ENCODE assay signal across 8 mouse cellular contexts in the genomic region with DNA sequence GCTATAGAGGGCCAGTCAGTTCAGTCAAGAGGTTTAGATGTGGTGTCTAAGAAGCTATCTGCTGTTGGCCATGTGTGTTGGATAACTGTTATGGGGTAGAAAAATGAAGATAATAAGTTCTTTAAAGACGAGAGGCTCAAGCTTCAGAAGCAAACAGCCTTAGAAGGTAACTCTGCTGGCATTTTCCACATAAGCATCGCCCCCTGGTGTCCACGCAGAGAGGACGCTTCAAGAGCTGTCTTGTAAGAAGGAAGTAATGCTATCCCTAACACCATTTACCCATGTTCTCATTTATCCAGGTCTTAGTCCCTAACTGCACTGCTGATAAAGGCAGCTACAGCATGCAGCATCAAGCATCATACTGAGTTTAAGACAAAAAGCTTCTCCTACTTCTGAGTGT. TPM values are rescaled to one million over a fixed set of nuclear protein-coding genes. Genes with fewer than 3 reads are reported as not detected.
DNase-seq lines count a peak whose midpoint lies in the region; ATAC-seq and TF ChIP-seq lines count a peak whose summit lies in the region.

No protein-coding gene starts in this region.

- TF ChIP-seq CTCF in heart, adult 2 months (IDR thresholded peaks at IDR 0.05): peak; percentile 74

- H3K4me1 ChIP-seq in heart, adult 2 months (ENCODE audit: control insufficient read depth, insufficient read depth, low read length): no peaks in the 10 kb centered on the region; the same call in 1 of the 2 replicates
- H3K4me1 ChIP-seq in heart, embryonic 11.5 days (ENCODE audit: control insufficient read depth, insufficient read depth, low read length): no peaks in the 10 kb centered on the region

- ATAC-seq in heart, embryonic 11.5 days (replicated peaks; ENCODE audit: insufficient number of reproducible peaks, low FRiP score, low TSS enrichment): no peak
- peak; percentile 74 for ATAC-seq in CD4-positive, CD25-positive, alpha-beta regulatory T cell, adult 4 months

- TF ChIP-seq EP300 in heart, adult 2 months (IDR thresholded peaks at IDR 0.05; ENCODE audit: insufficient read depth, low read depth, low read length): no peak

- no peaks in the 10 kb centered on the region for H3K36me3 ChIP-seq in heart, adult 2 months (ENCODE audit: control insufficient read depth, insufficient read depth, low read length)
- H3K36me3 ChIP-seq in heart, embryonic 11.5 days (ENCODE audit: control insufficient read depth, insufficient read depth, low read length): no peaks in the 10 kb centered on the region

- H3K27me3 ChIP-seq in heart, adult 2 months (ENCODE audit: control insufficient read depth, insufficient read depth, low read length): no peaks in the 10 kb centered on the region
- no peaks in the 10 kb centered on the region for H3K27me3 ChIP-seq in heart, embryonic 11.5 days (ENCODE audit: control insufficient read depth, insufficient read depth, low read length)

- no peaks in the 10 kb centered on the region for H3K79me2 ChIP-seq in heart, adult 2 months (replicated peaks; ENCODE audit: control insufficient read depth, insufficient read depth, low read length)

- no peak overlapping the region for H3K27ac ChIP-seq in heart, adult 2 months
- H3K27ac ChIP-seq in heart, embryonic 11.5 days (ENCODE audit: low read depth, low read length): no peak overlapping the region

- DNase-seq in heart, adult 2 months: peak; percentile 57 to 62
- peak; percentile 82 for DNase-seq in brain, adult 2 months (ENCODE audit: low read depth, low spot score)
- peak; percentile 13 to 21 for DNase-seq in gastrocnemius, postnatal 36 days
- peak; percentile 9 to 26 for DNase-seq in left cerebral cortex, postnatal 36 days (ENCODE audit: low spot score in 2 of 2)
- DNase-seq in right cerebral cortex, postnatal 10 days (ENCODE audit: low spot score in 2 of 2): peak; percentile 47 to 62
- DNase-seq in urinary bladder, postnatal 36 days (ENCODE audit: low spot score in 2 of 2): peak; percentile 16 to 41

- no peak overlapping the region for H3K4me2 ChIP-seq in heart, embryonic 11.5 days

- no peak overlapping the region for H3K9ac ChIP-seq in heart, adult 2 months (ENCODE audit: low read depth, low read length)
- H3K9ac ChIP-seq in heart, embryonic 11.5 days (ENCODE audit: low read depth, low read length): no peak overlapping the region

- no peaks in the 10 kb centered on the region for H3K9me3 ChIP-seq in heart, embryonic 11.5 days (replicated peaks; ENCODE audit: control insufficient read depth, low read length)

- intact Hi-C loops in heart, adult 2 months (cut with DNase I): loop anchor here (5.0 kb wide), 2 partner anchors 70 to 110 kb away; no protein-coding TSS in a partner anchor
- intact Hi-C loops in gastrocnemius, postnatal 36 days (cut with DNase I): no loop called here
- intact Hi-C loops in left cerebral cortex, postnatal 36 days (cut with DNase I): loop anchor here (5.0 to 10.0 kb wide), 2 partner anchors 120 to 178 kb away; no protein-coding TSS in a partner anchor

- no peak for TF ChIP-seq POLR2A in heart, adult 2 months (IDR thresholded peaks at IDR 0.05; ENCODE audit: insufficient read depth, low read depth, low read length)

- no peak overlapping the region for H3K4me3 ChIP-seq in heart, adult 2 months
- no peak overlapping the region for H3K4me3 ChIP-seq in heart, embryonic 11.5 days (ENCODE audit: low read depth, low read length)

- 34% methylated on average over 4 of the region's 4 CpGs for WGBS in heart, adult 2 months
- WGBS in heart, embryonic 11.5 days (ENCODE audit: insufficient replicate concordance): 28% methylated on average over 4 of the region's 4 CpGs

RNA-seq across cellular contexts. Expression of a gene that starts 35.7 kb away (rescaled TPM):
- 1 to 10 TPM; 3.8 to 4.3 TPM for total RNA-seq in heart, adult 2 months (2021)
- polyA plus RNA-seq in heart, adult 2 months (2012; rRNA removed): 2.6 and 3.4 TPM in 2 replicates
- polyA plus RNA-seq in heart, embryonic 11.5 days (2014; fragmentation: Nextera tagmentation; extraction: Ambion mirVana): 3.6 and 3.7 TPM in 2 replicates
- polyA plus RNA-seq in CD4-positive, CD25-positive, alpha-beta regulatory T cell, adult 4 months (2017; shearing (Covaris generic)): 100 to 1,000 TPM; 116 to 121 TPM
- 1 to 10 TPM; 2.7 to 3.5 TPM for total RNA-seq in gastrocnemius, postnatal 36 days (2021)
- total RNA-seq in left cerebral cortex, postnatal 36 days (2021): 10 to 100 TPM; 24.4 to 36.4 TPM

Comparison
In these comparisons a context has a peak if more than half of its experiments do, and no peak if none do; other contexts are left out.
1. DNase-seq: peak in every context shown above with its lines; median percentile 82 in brain, adult 2 months; 60 in heart, adult 2 months; 54 in right cerebral cortex, postnatal 10 days; 28 in urinary bladder, postnatal 36 days; 18 in left cerebral cortex, postnatal 36 days; 17 in gastrocnemius, postnatal 36 days.
2. RNA of a gene that starts 35.7 kb away (total RNA-seq): 24.4 to 36.4 TPM in left cerebral cortex, postnatal 36 days; 3.8 to 4.3 TPM in heart, adult 2 months and 2.7 to 3.5 TPM in gastrocnemius, postnatal 36 days; every median in the first group is over 4 times any median in the second.